Mouse (Mus musculus): ENCODE results near the gene Adgrv1.

DNA sequence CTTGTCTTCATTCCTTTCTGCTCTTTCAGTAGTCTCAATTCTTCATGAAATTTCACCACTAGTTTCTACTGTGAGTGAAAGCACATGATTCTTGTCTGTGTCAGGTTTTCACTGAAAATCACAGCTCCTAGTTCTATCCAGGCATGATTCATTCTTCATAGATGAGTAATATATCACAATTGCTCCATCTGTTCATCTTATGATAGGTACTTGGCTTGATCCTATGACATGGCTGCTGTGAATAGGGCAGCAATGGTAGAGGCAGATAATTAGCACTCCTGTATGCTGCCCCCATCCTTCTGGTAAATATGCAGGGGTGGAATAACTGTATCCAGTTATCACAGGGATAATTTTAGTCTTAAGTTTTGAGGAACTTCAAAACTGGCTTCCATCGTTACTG is 368.5 kb downstream of the Adgrv1 start:
- TF ChIP-seq CTCF (IDR thresholded peaks at IDR 0.05; ENCODE audit: low read depth) = no peak
- no peak for TF ChIP-seq EP300 (IDR thresholded peaks at IDR 0.05; ENCODE audit: low read depth)

Data from liver, postnatal 0 days (tissue).